Mouse (Mus musculus) T-cell, adult 66 days (primary cell): ENCODE results near the gene Zfp446. TPM values are rescaled to one million over a fixed set of nuclear protein-coding genes. Genes with fewer than 3 reads are reported as not detected.

ENCODE experiments used
- total RNA-seq, 2 experiments: library from RNA; stranded (reverse); gene quantifications; 3 replicates in 1 of 2; 4 replicates in 1 of 2; pipeline ENCODE4 v1.2.4; 2023

Gene Zfp446
- 1 to 10 TPM; 8.4 to 10.0 TPM for total RNA-seq

GRCm38 (mm10) chr7:12977682-12978389, at the start of gene Zfp446:
TSS of gene Zfp446 (plus strand) at chr7:12977848.

GRCm38 (mm10) chr7:12965678-12966091, 12.0 kb upstream of the Zfp446 start, which contains the start of gene Zfp324:
TSS of gene Zfp324 (plus strand) at chr7:12965838.

GRCm38 (mm10) chr7:12998053-12998452, 20.4 kb downstream of the Zfp446 start, which contains the start of gene Slc27a5:
TSS of gene Slc27a5 (minus strand) at chr7:12998192.

GRCm38 (mm10) chr7:12998851-12999250, 21.2 kb downstream of the Zfp446 start, which contains the start of gene Trim28:
TSS of gene Trim28 (plus strand) at chr7:12999114.

GRCm38 (mm10) chr7:13010005-13010908, 32.6 kb downstream of the Zfp446 start, which contains the start of gene Zbtb45:
TSS of gene Zbtb45 (minus strand) at chr7:13010034.

GRCm38 (mm10) chr7:13034148-13034977, 56.7 kb downstream of the Zfp446 start, which contains the start of gene Chmp2a:
TSS of gene Chmp2a (minus strand) at chr7:13034807.

Other genes with a start within 250 kb of the Zfp446 start
- gene Vmn2r56, start 242.8 kb upstream of the Zfp446 start, total RNA-seq: not detected
- gene Zscan18, start 174.2 kb upstream of the Zfp446 start, total RNA-seq: 1 to 10 TPM; 9.2 to 9.4 TPM
- gene Zfp329, start 159.0 kb upstream of the Zfp446 start, total RNA-seq: 10 to 100 TPM; 13.3 to 18.0 TPM
- gene Zfp110, start 143.1 kb upstream of the Zfp446 start, total RNA-seq: 100 to 1,000 TPM in 1 of 2 experiments, 10 to 100 TPM in 1; 96.7 to 111 TPM
- 1 to 10 TPM; 1.7 TPM for gene Zfp128, start 96.7 kb upstream of the Zfp446 start, total RNA-seq
- gene Zscan22, start 80.0 kb upstream of the Zfp446 start, total RNA-seq: 10 to 100 TPM; 11.9 to 13.9 TPM
- 1,000 to 10,000 TPM; 2,987 to 3,057 TPM for gene Rps5, start 55.6 kb upstream of the Zfp446 start, total RNA-seq
- gene Rnf225, start 50.4 kb upstream of the Zfp446 start, total RNA-seq: 1 to 10 TPM; 1.3 to 2.1 TPM
- gene Zfp324, start 12.0 kb upstream of the Zfp446 start, total RNA-seq: 1 to 10 TPM; 3.8 to 4.0 TPM
- gene Slc27a5, start 20.3 kb downstream of the Zfp446 start, total RNA-seq: 1 to 10 TPM in 1 of 2 experiments, not detected in 1; 1.9 TPM
- 100 to 1,000 TPM; 399 to 401 TPM for gene Trim28, start 21.3 kb downstream of the Zfp446 start, total RNA-seq
- gene Zbtb45, start 32.2 kb downstream of the Zfp446 start, total RNA-seq: 10 to 100 TPM; 22.0 to 22.4 TPM
- gene Chmp2a, start 57.0 kb downstream of the Zfp446 start, total RNA-seq: 100 to 1,000 TPM; 118 to 133 TPM
- 100 to 1,000 TPM in 1 of 2 experiments, 10 to 100 TPM in 1; 84.0 to 106 TPM for gene Ube2m, start 60.4 kb downstream of the Zfp446 start, total RNA-seq
- under 1 TPM; 0.36 to 0.52 TPM for gene Mzf1, start 76.9 kb downstream of the Zfp446 start, total RNA-seq
- gene Vmn1r85, start 117.3 kb downstream of the Zfp446 start, total RNA-seq: not detected
- not detected for gene Vmn1r86, start 142.1 kb downstream of the Zfp446 start, total RNA-seq
- not detected for gene Vmn1r87, start 162.3 kb downstream of the Zfp446 start, total RNA-seq
- under 1 TPM; 0.26 to 0.30 TPM for gene Vmn1r88, start 181.7 kb downstream of the Zfp446 start, total RNA-seq
- gene Vmn1r89, start 235.2 kb downstream of the Zfp446 start, total RNA-seq: not detected